Mouse (Mus musculus) gonadal fat pad, adult 2 months (tissue): ENCODE results near the gene Mum1l1. TPM values are rescaled to one million over a fixed set of nuclear protein-coding genes. Genes with fewer than 3 reads are reported as not detected.
"Not testable (repeated sequence)": the region's sequence is repeated elsewhere in the genome, so short reads cannot be mapped to it uniquely, and the experiment has no call there.

Experiments
- DNase-seq: peaks from one replicate; pipeline ENCODE4 v3.0.0-alpha.2; 2012; ENCODE audit warnings: low read depth
- polyA plus RNA-seq: library from polyadenylated mRNA; depleted of rRNA; stranded (reverse); fragments of >200 nt; gene quantifications from 2 replicates; pipeline ENCODE4 v1.2.3, GENCODE M21; 2012; rRNA removed

Mum1l1 gene
- 17.4 and 20.5 TPM in 2 replicates for polyA plus RNA-seq

- no peak for DNase-seq
Measured at GRCm38 (mm10) chrX:139209829-139210225, at the start of gene Mum1l1. Gene Mum1l1, plus strand, starts transcription at chrX:139210042.

- no peak for DNase-seq
Measured at GRCm38 (mm10) chrX:139178928-139179327, 30.9 kb upstream of the Mum1l1 start, which contains the start of gene 4933428M09Rik. Gene 4933428M09Rik, plus strand, starts transcription at chrX:139179228.

- not testable (repeated sequence) for DNase-seq
Measured at GRCm38 (mm10) chrX:139191506-139191905, 18.3 kb upstream of the Mum1l1 start.

- DNase-seq, result no peak
Measured at GRCm38 (mm10) chrX:139194572-139195279, 15.1 kb upstream of the Mum1l1 start.

- not testable (repeated sequence) for DNase-seq
Measured at GRCm38 (mm10) chrX:139209191-139209828, 532 bp upstream of the Mum1l1 start.

- DNase-seq, result no peak
Measured at GRCm38 (mm10) chrX:139214765-139215164, 4.9 kb downstream of the Mum1l1 start.

- DNase-seq, result no peak
Measured at GRCm38 (mm10) chrX:139216409-139216808, 6.6 kb downstream of the Mum1l1 start.

- no peak for DNase-seq
Measured at GRCm38 (mm10) chrX:139216991-139217593, 7.2 kb downstream of the Mum1l1 start.

GRCm38 (mm10) chrX:139217776-139218175, 7.9 kb downstream of the Mum1l1 start:
- no peak for DNase-seq

GRCm38 (mm10) chrX:139219017-139219416, 9.2 kb downstream of the Mum1l1 start:
- no peak for DNase-seq

GRCm38 (mm10) chrX:139220830-139221229, 11.0 kb downstream of the Mum1l1 start:
- no peak for DNase-seq

- no peak for DNase-seq
Measured at GRCm38 (mm10) chrX:139221893-139222292, 12.1 kb downstream of the Mum1l1 start.

GRCm38 (mm10) chrX:139231143-139231542, 21.3 kb downstream of the Mum1l1 start:
- no peak for DNase-seq

- DNase-seq, result no peak
Measured at GRCm38 (mm10) chrX:139247294-139247693, 37.5 kb downstream of the Mum1l1 start.

GRCm38 (mm10) chrX:139257072-139257471, 47.2 kb downstream of the Mum1l1 start:
- DNase-seq, result no peak

GRCm38 (mm10) chrX:139281966-139282365, 72.1 kb downstream of the Mum1l1 start:
- DNase-seq, result no peak

Other genes with a start within 250 kb of the Mum1l1 start
- 0.16 and 0.25 TPM in 2 replicates for gene Serpina7, start 124.8 kb upstream of the Mum1l1 start, polyA plus RNA-seq
- gene 4930513O06Rik, start 123.8 kb upstream of the Mum1l1 start, polyA plus RNA-seq, result not detected in 2 replicates
- gene 4933428M09Rik, start 30.8 kb upstream of the Mum1l1 start, polyA plus RNA-seq, result 0.20 TPM in 1 of 2 replicates, not detected in the other
- not detected in 2 replicates for gene Trap1a, start 123.6 kb downstream of the Mum1l1 start, polyA plus RNA-seq